Mouse (Mus musculus) 3T3-L1 (cell line): Measurements from ENCODE around the gene Tmem210.

ENCODE experiments used
- DNase-seq: peaks from one replicate; pipeline ENCODE4 v3.0.0-alpha.2; 2015; ENCODE audit warnings: low read depth, low spot score

Tmem210 gene

DNA sequence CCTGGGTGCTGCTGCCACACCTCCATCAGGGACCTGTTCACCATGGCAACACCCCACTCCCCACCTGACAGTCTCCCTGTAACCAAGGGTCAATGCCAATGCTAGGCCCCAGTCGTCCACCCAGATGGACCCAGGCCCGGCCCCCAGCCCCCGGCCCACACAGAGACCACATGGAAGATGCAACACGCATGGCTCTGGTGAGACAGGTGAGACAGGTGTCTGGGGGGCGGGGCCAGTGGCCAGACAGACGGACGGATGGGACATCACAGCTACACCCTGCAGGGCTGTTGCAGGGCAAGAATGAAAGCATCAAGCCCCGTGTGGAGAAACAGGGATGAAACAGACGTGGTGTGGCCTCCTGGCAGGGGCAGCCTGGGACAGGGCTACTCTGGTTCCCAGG is 5.8 kb downstream of the Tmem210 start:
- no peak for DNase-seq

DNA sequence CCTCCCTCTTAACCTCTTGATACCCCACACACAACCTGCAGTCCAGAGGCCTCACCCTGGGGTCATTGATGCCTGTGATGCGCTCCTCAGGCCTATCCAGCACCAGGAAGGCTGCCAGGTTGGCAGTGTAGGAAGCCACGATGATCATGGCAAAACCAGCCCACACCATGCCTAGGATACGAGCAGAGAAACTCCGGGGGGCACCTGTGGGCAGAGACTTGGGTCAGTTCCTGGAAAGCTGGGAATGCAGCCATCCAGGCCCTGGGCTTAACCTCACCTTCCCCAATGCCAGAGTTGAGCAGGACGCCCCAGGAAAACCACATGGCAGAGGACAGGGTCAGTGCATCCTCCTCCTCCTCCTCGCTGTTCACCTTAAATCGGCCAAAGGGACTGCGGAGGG is 9.1 kb downstream of the Tmem210 start:
- DNase-seq = no peak

DNA sequence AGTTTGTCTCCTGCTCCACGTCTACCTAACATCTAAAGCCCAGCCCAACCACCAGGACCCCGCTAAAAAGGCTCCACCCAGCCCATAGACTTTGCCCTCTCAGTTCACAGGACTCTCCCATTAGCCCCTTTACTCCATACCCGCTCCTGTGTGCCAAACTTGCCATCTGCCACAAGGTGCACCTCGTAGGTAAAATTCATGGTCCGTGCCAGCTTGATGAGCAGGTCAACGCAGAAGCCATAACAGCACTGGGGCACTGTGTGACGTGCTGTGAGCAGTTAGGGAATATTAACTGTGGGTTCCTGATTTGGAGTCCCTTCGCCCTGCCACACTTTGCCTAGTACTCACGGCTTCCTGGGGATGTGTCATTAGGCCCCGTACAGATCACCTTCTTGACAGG is 10.1 kb downstream of the Tmem210 start:
- no peak for DNase-seq

DNA sequence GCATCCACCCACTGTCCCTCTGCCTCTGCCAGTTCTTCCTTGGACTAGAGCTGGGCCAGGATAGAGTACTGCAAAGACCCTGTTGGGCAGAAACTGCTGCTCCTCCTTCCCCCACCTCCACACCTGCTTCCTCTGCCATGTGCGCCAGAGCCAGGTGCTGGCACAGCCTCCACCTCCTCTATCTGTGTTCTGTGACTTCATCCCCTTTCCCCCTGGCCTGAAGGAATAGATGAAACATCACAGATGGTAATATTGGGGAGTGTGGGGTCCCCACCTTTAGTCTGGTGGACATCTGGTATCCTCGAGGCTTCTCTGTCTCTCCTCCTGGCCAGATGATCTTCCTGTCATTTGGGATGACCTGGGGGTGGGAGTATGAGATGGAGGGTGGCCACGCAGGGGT is 15.5 kb downstream of the Tmem210 start:
- no peak for DNase-seq

DNA sequence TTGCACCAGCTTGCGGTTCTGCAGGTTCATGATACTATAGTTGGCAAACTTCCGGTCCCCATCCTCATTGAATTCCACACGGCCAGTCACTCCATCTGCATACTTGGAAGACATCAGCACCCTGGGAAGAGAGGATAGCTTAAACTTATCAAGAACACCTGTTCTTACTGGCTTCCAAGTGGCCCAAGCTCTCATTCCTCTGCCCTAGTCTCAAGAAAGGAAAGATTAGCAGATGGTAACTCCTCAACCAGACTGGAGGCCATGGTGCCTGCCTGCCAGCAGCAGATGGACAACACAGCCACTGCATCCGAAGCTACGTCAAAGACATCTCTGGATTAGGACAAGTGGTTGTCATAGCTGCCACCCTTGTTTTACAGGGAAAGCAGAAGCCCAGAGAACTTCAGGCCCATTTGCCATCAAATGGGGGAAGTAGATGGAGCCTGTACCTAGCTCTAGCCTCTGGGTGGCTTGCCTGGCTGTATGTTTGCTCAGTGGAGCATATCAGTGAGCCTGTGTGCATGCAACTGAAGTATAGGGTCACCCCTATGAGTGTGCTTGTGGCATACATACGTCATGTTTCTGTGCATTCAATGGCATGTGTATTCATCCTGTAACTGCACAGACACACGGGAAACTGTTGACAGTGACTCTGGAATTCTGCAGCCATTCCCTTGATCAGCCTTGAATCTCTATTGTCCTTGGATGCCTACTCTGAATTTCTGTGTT is 16.1 kb downstream of the Tmem210 start:
- DNase-seq = no peak

DNA sequence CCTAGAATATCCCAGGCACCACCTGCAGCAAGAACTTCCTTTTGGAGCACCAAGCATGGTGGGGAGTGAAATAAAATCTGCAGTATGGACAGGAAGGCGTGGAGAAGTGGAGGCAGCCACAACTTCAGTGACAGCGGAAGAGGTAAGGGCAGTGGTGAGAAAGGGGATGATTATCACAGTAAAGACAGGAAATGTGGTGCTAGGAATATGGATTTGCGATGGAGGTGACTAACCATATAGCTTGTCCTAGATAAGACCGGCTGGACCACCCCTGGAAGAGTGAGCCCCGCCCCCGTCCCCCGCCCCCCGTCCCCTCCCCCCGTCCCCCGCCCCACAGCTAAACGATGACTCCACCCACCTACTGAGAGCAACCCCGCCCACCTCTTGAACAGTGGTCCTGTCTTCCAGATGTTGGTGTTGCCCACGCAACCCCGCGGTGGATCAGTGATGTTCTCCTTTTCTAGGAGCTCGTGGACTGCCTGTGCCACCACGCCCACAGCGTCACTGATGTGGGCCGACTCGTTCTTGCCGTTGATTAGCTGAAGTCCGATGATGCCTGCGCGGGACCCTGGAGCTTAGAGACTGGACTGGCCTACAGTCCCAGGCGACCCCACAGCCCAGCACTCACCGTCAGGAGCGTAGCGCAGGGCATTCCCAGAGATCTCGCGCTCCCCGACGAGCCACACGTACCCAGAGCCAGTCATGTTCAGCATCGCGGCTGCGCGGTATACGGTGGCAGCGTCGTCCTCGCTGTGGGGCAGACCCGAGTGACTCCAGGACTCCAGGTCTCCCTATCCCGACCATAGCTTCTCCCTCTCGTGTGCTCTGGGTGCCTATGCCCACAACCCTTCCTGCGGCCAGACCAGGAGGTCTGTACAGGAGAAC is 17.0 kb downstream of the Tmem210 start:
- DNase-seq = no peak

DNA sequence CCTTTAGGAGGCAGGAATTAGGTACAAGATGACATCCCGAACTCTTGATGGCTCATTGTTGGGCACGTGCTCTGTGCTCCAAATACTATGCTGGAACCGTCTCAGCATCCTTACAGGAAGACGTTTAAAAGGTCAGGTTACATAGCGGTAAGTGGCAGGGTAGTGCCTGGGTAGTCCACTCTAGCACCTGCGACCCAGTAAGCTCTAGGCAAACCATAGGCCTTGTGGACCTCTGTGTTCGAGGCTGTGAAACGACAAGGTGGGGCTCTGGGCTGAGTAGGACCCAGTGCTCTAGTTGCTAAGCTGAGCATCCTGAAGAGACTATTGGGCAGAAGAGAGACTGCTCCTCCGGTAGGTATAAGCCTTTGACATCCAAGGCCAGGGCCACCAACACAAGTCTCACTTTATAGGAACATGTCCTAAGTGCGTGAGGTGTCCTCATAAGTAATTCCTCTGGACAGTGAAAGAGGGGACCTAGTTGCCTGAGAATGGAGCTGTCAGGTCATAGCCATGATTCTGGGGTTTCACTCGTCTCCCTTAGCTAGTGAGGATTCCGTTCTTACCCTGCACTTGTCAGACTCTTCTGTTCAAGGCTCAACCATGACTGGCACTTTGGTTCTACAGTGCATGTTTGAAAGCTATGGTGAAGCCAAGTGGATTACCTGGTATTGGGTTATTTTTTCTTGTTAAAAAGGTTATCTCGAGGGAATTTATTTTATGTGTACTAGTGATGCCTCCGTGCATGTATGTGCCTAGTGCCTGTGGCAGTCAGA is 17.8 kb downstream of the Tmem210 start:
- no peak for DNase-seq

DNA sequence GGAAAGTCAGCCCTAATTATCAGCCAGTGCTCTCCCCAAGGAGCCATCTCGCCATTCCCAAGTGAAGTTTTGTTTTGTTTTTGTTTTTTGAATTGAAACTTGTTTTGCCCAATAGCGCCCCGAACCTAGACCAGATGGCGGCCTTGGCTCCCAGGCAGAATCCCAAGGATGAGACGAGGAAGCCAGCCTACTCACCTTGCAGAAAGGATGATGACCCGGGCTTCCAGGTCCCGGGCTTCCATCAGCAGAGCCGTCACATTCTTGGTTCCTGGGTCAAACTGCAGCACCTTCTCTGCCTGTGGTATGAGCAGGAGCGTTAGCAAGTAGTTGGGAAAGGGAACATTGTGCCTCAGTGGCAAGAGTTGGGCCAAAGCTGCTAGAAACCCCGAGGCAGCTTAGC is 22.2 kb downstream of the Tmem210 start:
- no peak for DNase-seq

DNA sequence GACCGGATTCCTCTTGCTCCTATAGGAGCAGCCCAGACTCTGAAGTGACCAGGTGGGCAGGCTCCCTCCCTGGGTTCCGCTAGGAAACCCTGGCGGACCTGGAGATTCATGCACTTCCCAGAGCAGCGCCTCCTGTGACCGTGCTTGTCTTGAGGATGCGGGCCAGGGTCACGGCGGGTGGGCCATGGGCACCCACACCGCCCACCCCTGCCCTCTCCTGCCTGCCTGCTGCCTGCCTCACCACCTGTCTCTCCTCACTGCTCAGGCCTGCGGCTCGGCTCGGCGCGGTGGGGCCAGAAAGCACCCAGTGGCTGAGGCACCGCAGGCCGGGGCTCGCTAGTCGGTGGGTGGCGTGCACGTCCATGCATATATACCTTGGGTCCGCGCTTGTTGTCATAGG is 23.0 kb downstream of the Tmem210 start:
- DNase-seq = no peak

DNA sequence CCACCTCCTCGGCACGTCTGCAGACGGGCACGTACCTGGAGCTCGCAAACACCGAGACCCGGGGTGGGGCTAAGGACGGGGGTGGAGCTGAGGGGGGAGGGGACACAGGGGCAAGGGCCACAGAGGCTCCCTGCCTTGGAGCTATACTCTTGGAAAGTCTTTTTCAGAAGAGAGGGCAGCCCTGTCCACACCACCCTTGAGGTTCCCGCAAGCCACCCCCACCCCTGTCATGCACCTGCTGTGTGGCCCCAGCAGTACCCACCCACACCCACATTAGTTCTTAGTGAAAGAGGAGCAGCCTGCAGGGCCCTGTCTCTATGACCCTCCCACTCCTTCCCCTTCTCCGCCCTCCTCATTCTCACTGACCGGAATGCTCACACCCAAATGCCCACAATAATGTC is 23.5 kb downstream of the Tmem210 start:
- no peak for DNase-seq

DNA sequence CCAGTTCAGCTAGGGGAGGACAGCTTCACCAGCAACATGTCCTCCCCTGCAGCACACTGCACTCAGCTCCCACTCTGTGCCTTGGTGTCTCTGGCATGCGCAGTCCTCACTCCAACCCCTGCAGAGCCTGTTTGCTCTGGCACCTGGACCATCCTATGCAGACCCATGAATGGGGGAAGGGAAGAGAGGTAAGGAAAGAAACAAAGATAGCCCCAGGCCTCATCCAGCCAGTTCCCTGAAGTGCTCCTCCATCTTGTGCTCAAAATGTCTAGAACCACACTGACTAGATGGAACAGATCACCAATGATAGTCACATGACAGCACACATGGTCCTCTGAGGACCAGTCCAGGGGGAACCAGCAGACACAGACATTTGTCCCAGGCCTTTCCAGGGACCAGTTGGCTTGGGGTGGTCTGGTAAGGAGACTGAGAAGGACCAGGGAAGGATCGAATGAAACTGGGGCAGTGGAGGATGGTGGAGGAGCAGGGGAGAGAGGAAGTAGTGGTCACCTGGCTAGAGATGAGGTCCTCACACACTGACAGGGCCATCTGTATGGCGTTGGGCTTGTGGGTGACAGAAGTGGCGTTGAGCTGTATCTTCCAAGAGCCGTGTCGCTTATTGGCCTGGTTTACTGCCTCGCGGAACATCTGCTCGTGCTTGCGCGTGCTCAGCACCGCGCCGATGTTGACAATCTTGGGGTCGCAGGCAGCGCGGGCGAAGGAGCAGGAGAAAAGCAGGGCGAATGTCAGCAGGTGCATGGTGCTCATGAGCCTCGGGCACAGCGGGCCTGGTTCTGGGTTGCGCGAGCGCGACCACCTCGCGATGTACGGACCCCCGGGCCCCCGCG is 30.4 kb downstream of the Tmem210 start:
- no peak for DNase-seq

DNA sequence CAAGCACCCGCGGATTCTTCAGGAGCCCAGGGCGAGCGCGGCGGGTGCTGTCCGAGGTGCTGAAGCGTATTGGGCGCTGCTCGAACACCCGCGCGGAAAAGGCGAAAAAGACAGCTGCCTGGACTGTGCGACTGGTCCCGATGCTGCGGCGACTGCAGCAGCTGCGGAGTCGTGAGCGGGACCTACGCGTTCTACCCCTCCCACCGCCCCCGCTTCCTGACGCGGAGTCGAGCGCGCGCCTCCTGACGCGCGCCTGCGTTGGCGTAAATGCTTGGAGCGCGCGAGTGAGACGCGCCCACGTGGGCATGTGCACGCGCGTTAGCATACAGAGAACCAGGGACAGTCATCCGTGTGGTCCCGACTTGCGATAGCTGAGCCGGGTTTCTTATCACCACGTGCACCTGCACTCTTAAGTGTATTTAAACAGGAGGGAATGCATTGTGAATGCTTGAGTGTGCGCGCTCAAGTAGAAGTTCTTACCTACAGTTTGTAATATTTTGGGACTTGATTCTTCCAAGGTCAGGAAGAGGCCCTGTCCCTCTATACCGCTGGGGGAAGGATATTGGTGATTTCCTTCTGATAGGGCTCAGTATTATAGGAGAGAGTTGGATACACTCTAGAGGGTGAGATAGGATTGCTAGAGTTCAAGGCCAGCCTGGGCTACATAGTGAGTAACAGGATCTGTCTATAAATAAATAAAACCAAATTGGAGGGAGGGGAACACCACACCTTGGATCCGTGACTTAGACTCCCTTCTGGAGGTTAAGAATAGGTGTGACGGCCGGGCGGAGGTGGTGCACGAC is 31.2 kb downstream of the Tmem210 start, which contains the start of gene Grin1:
Gene Grin1, minus strand, starts transcription at position 217 of the 803 bp plus-strand sequence.
- no peak for DNase-seq

DNA sequence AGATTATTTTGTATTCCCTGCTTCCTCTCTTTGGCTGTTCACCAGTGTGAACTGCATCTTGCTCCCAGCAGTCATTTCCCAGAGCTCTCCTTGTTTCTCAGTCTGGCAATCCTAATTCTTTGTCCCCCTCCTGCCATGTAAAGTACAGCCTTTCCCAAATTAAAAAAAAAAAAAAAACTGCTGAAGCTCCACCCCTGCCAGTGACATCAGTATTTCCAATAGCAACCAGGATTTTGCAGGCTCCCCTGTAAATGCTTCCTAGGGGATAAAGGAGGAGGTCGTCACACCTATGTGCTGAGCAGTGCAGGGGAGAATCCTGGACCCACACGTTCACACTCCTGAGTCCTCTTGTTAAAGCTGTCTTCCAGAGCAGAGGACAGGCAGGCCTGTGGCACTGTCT is 32.1 kb downstream of the Tmem210 start:
- DNase-seq = no peak

DNA sequence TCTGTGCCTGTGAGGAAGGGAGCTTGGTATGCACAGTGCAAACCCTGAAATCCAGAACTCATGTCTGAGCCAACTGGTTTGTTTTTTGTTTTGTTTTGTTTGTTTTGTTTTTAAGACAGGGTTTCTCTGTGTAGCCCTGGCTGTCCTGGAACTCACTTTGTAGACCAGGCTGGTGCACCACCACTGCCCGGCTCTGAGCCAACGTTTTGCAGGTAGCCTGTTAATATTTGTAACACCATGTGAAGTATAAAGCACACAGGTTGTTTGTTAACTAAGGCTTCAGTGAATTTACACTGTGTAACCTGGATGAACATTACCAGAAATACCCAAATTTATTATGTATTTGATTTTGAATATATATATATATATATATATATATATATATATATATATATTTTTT is 38.1 kb downstream of the Tmem210 start:
- DNase-seq = no peak

DNA sequence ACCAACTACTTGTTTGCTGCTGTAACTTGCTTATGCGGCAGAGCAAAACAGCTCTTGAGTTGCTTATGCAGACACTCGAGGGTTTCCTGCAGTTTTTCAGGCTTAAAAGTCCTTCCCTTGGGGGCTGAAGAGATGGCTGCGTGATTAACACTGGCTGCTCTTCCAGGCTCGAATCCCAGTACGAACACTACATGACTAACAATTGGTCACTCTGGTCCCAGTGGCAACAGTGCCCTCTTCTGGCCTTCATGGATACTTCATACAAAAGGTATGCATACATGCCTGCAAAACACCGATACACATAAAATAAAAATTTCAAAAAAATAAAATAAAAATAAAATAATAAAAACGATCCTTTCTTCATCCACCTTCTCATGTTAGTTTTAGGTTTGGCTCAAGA is 40.5 kb downstream of the Tmem210 start:
- DNase-seq = peak; percentile 74

DNA sequence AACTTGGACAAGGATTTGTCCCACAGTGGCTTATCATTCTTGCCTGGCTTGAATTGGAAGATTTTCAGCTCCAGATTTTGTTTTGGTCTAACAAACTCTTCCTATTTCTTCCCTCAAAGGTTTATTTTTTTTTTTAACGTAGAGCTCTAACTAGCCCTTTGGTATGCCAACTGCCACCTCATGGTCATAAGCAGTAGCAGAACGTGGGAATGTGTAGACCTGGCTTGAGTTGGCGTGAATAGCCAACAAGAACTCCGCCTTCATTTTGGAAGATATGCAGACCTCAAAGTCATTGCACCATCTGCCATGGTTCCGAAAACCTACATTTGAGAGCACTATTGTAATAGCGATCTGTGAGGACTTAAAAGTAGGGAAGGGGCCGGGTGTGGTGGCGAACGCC is 43.5 kb downstream of the Tmem210 start:
- peak; percentile 63 for DNase-seq

DNA sequence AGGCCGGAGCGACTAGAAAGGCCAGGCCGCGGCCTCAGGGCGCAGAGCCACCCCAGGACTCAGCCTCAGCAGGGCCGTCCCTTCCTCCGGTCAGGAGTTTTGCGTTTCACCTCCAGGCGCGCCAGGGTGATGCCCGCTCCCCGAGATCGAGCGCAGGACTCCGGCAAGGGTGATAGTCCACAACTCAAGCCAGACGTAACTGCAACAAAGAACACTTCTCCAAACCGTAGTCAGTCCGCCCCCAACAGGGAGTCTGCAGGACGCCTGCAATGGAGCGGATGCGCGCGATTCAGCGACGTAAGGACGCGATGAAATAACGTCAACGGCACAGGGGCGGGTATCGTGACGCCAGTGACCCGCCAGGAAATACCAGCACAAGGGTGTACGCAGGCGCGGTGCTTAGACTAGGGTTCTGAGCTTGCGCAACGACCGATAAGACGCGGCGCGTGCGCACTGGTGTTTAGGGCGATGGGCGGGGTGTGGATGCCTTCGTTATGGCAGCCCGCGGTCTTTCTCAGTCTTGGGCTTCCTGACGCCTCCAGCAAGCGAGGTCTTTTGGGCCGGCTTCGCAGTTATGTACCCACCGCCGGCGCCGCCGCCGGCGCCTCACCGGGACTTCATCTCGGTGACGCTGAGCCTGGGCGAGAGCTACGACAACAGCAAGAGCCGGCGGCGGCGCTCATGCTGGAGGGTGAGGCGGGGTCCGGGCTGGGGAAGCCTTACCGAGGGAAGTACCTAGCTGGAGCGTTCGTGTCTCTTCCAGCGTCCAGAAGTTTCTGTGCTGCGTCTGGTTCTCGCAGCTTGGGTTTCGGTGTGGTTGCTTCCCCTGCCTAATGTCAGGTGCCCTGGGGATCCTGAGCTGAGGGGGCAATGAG is 44.6 kb downstream of the Tmem210 start, which contains the start of gene Man1b1:
Gene Man1b1, plus strand, starts transcription at position 53 of the 875 bp plus-strand sequence.
- peak; percentile 99 for DNase-seq

DNA sequence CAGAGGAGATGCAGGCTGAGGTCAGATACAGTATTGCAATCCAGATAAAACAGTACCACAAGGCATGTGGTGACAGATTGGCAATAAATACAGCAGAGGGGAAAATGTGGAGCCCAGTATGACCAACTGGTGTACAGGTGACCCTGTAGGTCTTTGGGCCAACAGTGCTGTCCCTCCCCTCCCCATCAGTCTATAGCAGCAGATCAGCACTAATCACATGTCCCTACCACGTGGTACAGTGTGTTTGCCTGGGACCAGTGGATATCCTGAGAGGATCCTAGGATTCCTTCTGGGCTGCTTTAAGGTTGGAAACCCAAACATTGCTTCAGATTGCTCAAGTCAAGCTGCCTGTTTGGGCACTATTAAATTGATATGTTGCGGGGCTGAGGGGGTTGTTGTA is 45.6 kb downstream of the Tmem210 start:
- no peak for DNase-seq

DNA sequence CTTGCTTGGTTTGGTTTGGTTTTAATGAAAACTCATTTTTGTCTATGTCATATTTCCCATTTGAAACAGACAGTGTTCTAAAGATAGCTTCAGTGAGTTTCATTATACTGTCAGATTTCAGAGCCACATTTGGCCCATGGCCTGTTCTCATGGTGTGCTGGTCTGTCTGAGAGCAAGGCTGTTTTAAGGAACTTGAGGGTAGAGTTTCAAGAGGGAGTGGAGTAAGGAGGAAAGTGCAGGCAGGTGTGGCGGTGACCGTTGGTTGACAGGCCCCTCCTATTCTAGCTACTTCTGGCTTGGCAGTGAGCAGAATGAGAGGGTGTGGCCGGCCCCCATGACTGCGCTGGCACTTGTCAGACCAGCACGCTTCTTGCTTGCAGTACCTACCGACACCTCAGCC is 50.4 kb downstream of the Tmem210 start:
- DNase-seq = no peak
